In genomic region chr7:88735768-88736167, GRCm38 (mm10) we compare ENCODE assay signal across 27 mouse cellular contexts.
DNase-seq lines count a peak whose midpoint lies in the region; ATAC-seq and TF ChIP-seq lines count a peak whose summit lies in the region.
"Had no signal": no experiment of that assay in that cellular context is flagged by ENCODE, and none has a peak within 500 bp of the region (broad histone marks: within the 10 kb centered on the region; RNA-seq: fewer than 3 reads in every experiment).

No protein-coding gene starts in this region.

- no peak overlapping the region for H3K9ac ChIP-seq in forebrain, embryonic 16.5 days (replicated peaks; ENCODE audit: low read depth, low read length)
- H3K9ac ChIP-seq in forebrain, embryonic 12.5 days, result no peak overlapping the region
- H3K9ac ChIP-seq in kidney, postnatal 0 days (ENCODE audit: low read depth, low read length), result no peak overlapping the region
- no peak overlapping the region for H3K9ac ChIP-seq in kidney, embryonic 15.5 days
- H3K9ac ChIP-seq: embryonic facial prominence, embryonic 13.5 days; embryonic facial prominence, embryonic 15.5 days had no signal

- no peak overlapping the region for H3K4me2 ChIP-seq in forebrain, embryonic 16.5 days (ENCODE audit: low read length)
- H3K4me2 ChIP-seq in forebrain, embryonic 12.5 days, result no peak overlapping the region
- no peak overlapping the region for H3K4me2 ChIP-seq in kidney, postnatal 0 days (ENCODE audit: low read length)
- no peak overlapping the region for H3K4me2 ChIP-seq in kidney, embryonic 15.5 days
- H3K4me2 ChIP-seq: embryonic facial prominence, embryonic 13.5 days; embryonic facial prominence, embryonic 15.5 days had no signal

- no peak for TF ChIP-seq CTCF in kidney, postnatal 0 days (IDR thresholded peaks at IDR 0.05; ENCODE audit: low read depth)
- no peak for TF ChIP-seq CTCF in brain, embryonic 14.5 days (IDR thresholded peaks at IDR 0.05; ENCODE audit: borderline replicate concordance, extremely low read depth, insufficient read depth, insufficient read length)

- no peaks in the 10 kb centered on the region for H3K27me3 ChIP-seq in forebrain, embryonic 16.5 days (replicated peaks; ENCODE audit: control insufficient read depth, insufficient read depth, low read length)
- no peaks in the 10 kb centered on the region for H3K27me3 ChIP-seq in forebrain, embryonic 12.5 days
- H3K27me3 ChIP-seq in kidney, postnatal 0 days (ENCODE audit: insufficient read depth, low read length), result no peaks in the 10 kb centered on the region
- H3K27me3 ChIP-seq in kidney, embryonic 15.5 days, result no peaks in the 10 kb centered on the region
- H3K27me3 ChIP-seq: CH12.LX; embryonic facial prominence, embryonic 13.5 days; embryonic facial prominence, embryonic 15.5 days had no signal

- no peaks in the 10 kb centered on the region for H3K36me3 ChIP-seq in forebrain, embryonic 16.5 days (ENCODE audit: control insufficient read depth, insufficient read depth)
- no peaks in the 10 kb centered on the region for H3K36me3 ChIP-seq in forebrain, embryonic 12.5 days (replicated peaks)
- no peaks in the 10 kb centered on the region for H3K36me3 ChIP-seq in kidney, postnatal 0 days (ENCODE audit: insufficient read depth, low read length)
- H3K36me3 ChIP-seq in kidney, embryonic 15.5 days, result no peaks in the 10 kb centered on the region
- H3K36me3 ChIP-seq: embryonic facial prominence, embryonic 13.5 days; embryonic facial prominence, embryonic 15.5 days; forebrain, embryonic 10.5 days; G1E had no signal

- ATAC-seq in forebrain, embryonic 16.5 days, result peak; percentile 36; the same call in 1 of the 2 replicates
- no peak for ATAC-seq in forebrain, embryonic 12.5 days (ENCODE audit: low FRiP score)
- no peak for ATAC-seq in kidney, postnatal 0 days (replicated peaks; ENCODE audit: low FRiP score, low read depth)
- ATAC-seq in kidney, embryonic 15.5 days (replicated peaks; ENCODE audit: low FRiP score), result no peak
- ATAC-seq: activated CD4-positive, CD25-positive, alpha-beta regulatory T cell, adult 4 months; CD4-positive, CD25-positive, alpha-beta regulatory T cell, adult 4 months; forebrain, embryonic 14.5 days; Patski had no signal

- no peak for TF ChIP-seq POLR2A in brain, embryonic 14.5 days (IDR thresholded peaks at IDR 0.05; ENCODE audit: borderline replicate concordance, extremely low read depth, insufficient read depth, insufficient read length, poor library complexity, severe bottlenecking)

- H3K4me3 ChIP-seq in forebrain, embryonic 16.5 days (replicated peaks; ENCODE audit: low read length), result no peak overlapping the region
- no peak overlapping the region for H3K4me3 ChIP-seq in forebrain, embryonic 12.5 days (replicated peaks)
- no peak overlapping the region for H3K4me3 ChIP-seq in kidney, postnatal 0 days (replicated peaks; ENCODE audit: low read depth, low read length)
- no peak overlapping the region for H3K4me3 ChIP-seq in kidney, embryonic 15.5 days (replicated peaks)
- H3K4me3 ChIP-seq: embryonic facial prominence, embryonic 13.5 days; embryonic facial prominence, embryonic 15.5 days; erythroblast, embryonic 14.5 days; forebrain, embryonic 10.5 days had no signal

- peak; percentile 4 for DNase-seq in kidney, postnatal 0 days (ENCODE audit: low spot score)
- DNase-seq in brain, embryonic 14.5 days (ENCODE audit: low read depth), result peak; percentile 1
- DNase-seq in retina, postnatal 1 day, result no peak
- DNase-seq: adrenal gland, adult 8-10 months; adrenal gland, postnatal 14 days; adrenal gland, postnatal 36 days; B cell, adult 2 months; cerebellum, adult 11 months; cerebellum, adult 18-20 months; cerebellum, adult 8-10 months; cerebellum, adult 9-11 months; cerebellum, postnatal 14 days; cerebellum, postnatal 36 days; embryo, embryonic 11 days had no signal

- no peak overlapping the region for H3K27ac ChIP-seq in forebrain, embryonic 16.5 days (ENCODE audit: low read length)
- no peak overlapping the region for H3K27ac ChIP-seq in forebrain, embryonic 12.5 days
- no peak overlapping the region for H3K27ac ChIP-seq in kidney, postnatal 0 days
- no peak overlapping the region for H3K27ac ChIP-seq in kidney, embryonic 15.5 days
- H3K27ac ChIP-seq: embryonic facial prominence, embryonic 13.5 days; embryonic facial prominence, embryonic 15.5 days; forebrain, embryonic 10.5 days had no signal

- no peaks in the 10 kb centered on the region for H3K9me3 ChIP-seq in forebrain, embryonic 16.5 days (ENCODE audit: control insufficient read depth, low read length)
- no peaks in the 10 kb centered on the region for H3K9me3 ChIP-seq in forebrain, embryonic 12.5 days
- H3K9me3 ChIP-seq in kidney, postnatal 0 days (replicated peaks; ENCODE audit: low read length), result no peaks in the 10 kb centered on the region
- no peaks in the 10 kb centered on the region for H3K9me3 ChIP-seq in kidney, embryonic 15.5 days (replicated peaks)
- H3K9me3 ChIP-seq: embryonic facial prominence, embryonic 13.5 days; embryonic facial prominence, embryonic 15.5 days; forebrain, embryonic 10.5 days; G1E had no signal

- H3K4me1 ChIP-seq in forebrain, embryonic 16.5 days (replicated peaks; ENCODE audit: control insufficient read depth, insufficient read depth, low read length), result no peaks in the 10 kb centered on the region
- H3K4me1 ChIP-seq in forebrain, embryonic 12.5 days, result no peaks in the 10 kb centered on the region
- no peaks in the 10 kb centered on the region for H3K4me1 ChIP-seq in kidney, postnatal 0 days (replicated peaks; ENCODE audit: insufficient read depth, low read length)
- H3K4me1 ChIP-seq in kidney, embryonic 15.5 days, result no peaks in the 10 kb centered on the region
- H3K4me1 ChIP-seq: embryonic facial prominence, embryonic 13.5 days; embryonic facial prominence, embryonic 15.5 days; forebrain, embryonic 10.5 days had no signal
